Mouse (Mus musculus) hindbrain, embryonic 10.5 days (tissue): ENCODE measurements around the gene Necab3. TPM values are rescaled to one million over a fixed set of nuclear protein-coding genes. Genes with fewer than 3 reads are reported as not detected.

Experiments used
- DNase-seq: peaks from one replicate; pipeline ENCODE4 v3.0.0-alpha.2; 2017; ENCODE audit warnings: low spot score
- H3K27ac ChIP-seq: fragments of 300-500 bp; sonication (generic); 2 replicates; pipeline ENCODE4 v1.5.1; 2016; ENCODE audit warnings: mild to moderate bottlenecking, moderate library complexity
- H3K27me3 ChIP-seq: fragments of 300-500 bp; sonication (generic); 2 replicates; pipeline ENCODE4 v1.6.1; 2016; ENCODE audit warnings: mild to moderate bottlenecking; ENCODE audit not compliant: poor library complexity, insufficient read depth, severe bottlenecking
- H3K36me3 ChIP-seq: fragments of 300-500 bp; sonication (generic); 2 replicates; pipeline ENCODE4 v1.6.1; 2016; ENCODE audit warnings: mild to moderate bottlenecking, moderate library complexity
- H3K4me1 ChIP-seq: fragments of 300-500 bp; sonication (generic); replicated peaks from 2 replicates; pipeline ENCODE4 v1.6.1; 2016; ENCODE audit warnings: mild to moderate bottlenecking
- H3K4me3 ChIP-seq: fragments of 300-500 bp; sonication (generic); 2 replicates; pipeline ENCODE4 v1.5.1; 2016; ENCODE audit warnings: mild to moderate bottlenecking, moderate library complexity
- H3K9me3 ChIP-seq: fragments of 300-500 bp; sonication (generic); 2 replicates; pipeline ENCODE4 v1.6.1; 2016; ENCODE audit warnings: mild to moderate bottlenecking, moderate library complexity
- WGBS: fragments of 180-500 bp; shearing (Covaris S2); methylation state at CpG from one replicate; pipeline ENCODE4 v1.1.7; 2016; 5-methylcytosine and 5-hydroxymethylcytosine counted together
- polyA plus RNA-seq: library from polyadenylated mRNA; unstranded; fragments of >200 nt; fragmentation: Nextera tagmentation; extraction: Ambion mirVana; gene quantifications from 2 replicates; pipeline ENCODE4 v1.2.1, GENCODE M21; 2016

The Necab3 gene
- polyA plus RNA-seq, result 9.8 and 16.0 TPM in 2 replicates

- H3K36me3 ChIP-seq, result peaks cover 61% of the 10 kb centered on the region
- H3K4me1 ChIP-seq, result peaks cover 57% of the 10 kb centered on the region
- DNase-seq, result peak; percentile 63
- H3K9me3 ChIP-seq, result no peaks in the 10 kb centered on the region
- peak within 1 kb of the TSS; percentile 85 for H3K27ac ChIP-seq
- peak within 1 kb of the TSS; percentile 52 for H3K4me3 ChIP-seq
- WGBS, result 3% methylated on average over 34 of the region's 34 CpGs
- peaks cover 10% of the 10 kb centered on the region for H3K27me3 ChIP-seq
These were observed at the start of gene Necab3 for GRCm38 (mm10) chr2:154558264-154559039. TSS of gene Necab3 (minus strand) at chr2:154558890.

GRCm38 (mm10) chr2:154606965-154607364 is 48.3 kb upstream of the Necab3 start:
- Histone ChIP-seq H3K36me3 (no peaks in the 10 kb centered on the region), H3K4me3 (no peak overlapping the region), H3K9me3 (no peaks in the 10 kb centered on the region), H3K27ac (no peak overlapping the region), H3K4me1 (peaks cover 31% of the 10 kb centered on the region), H3K27me3 (0 out of 2 replicates have a peak, but pooled peaks cover 5% of the 10 kb centered on the region)
- DNase-seq, result no peak
- WGBS, result 84% methylated on average over 1 of the region's 1 CpGs

- Histone ChIP-seq H3K4me1 (peaks cover 23% of the 10 kb centered on the region), H3K36me3 (no peaks in the 10 kb centered on the region), H3K27ac (no peak overlapping the region), H3K4me3 (peak overlapping the region; percentile 69), H3K27me3 (0 out of 2 replicates have a peak, but pooled peaks cover 5% of the 10 kb centered on the region), H3K9me3 (no peaks in the 10 kb centered on the region)
- 48% methylated on average over 7 of the region's 7 CpGs for WGBS
- DNase-seq, result no peak
These were observed 45.5 kb upstream of the Necab3 start for GRCm38 (mm10) chr2:154604156-154604555.

- Histone ChIP-seq H3K36me3 (no peaks in the 10 kb centered on the region), H3K27me3 (0 out of 2 replicates have a peak, but pooled peaks cover 5% of the 10 kb centered on the region), H3K27ac (peak within 1 kb of the TSS; percentile 87), H3K9me3 (no peaks in the 10 kb centered on the region), H3K4me3 (peak within 1 kb of the TSS; percentile 69), H3K4me1 (peaks cover 23% of the 10 kb centered on the region)
- 2% methylated on average over 13 of the region's 13 CpGs for WGBS
- DNase-seq, result peak; percentile 95
These were observed 45.0 kb upstream of the Necab3 start, which contains the start of gene Pxmp4 for GRCm38 (mm10) chr2:154603638-154604153. TSS of gene Pxmp4 (minus strand) at chr2:154603708.

- Histone ChIP-seq H3K27me3 (0 out of 2 replicates have a peak, but pooled peaks cover 5% of the 10 kb centered on the region), H3K4me1 (peaks cover 23% of the 10 kb centered on the region), H3K36me3 (no peaks in the 10 kb centered on the region), H3K9me3 (no peaks in the 10 kb centered on the region), H3K4me3 (peak overlapping the region; percentile 69), H3K27ac (peak overlapping the region; percentile 87)
- WGBS, result 19% methylated on average over 22 of the region's 22 CpGs
- no peak for DNase-seq
These were observed 44.4 kb upstream of the Necab3 start for GRCm38 (mm10) chr2:154603007-154603637.

GRCm38 (mm10) chr2:154601324-154601723 is 42.6 kb upstream of the Necab3 start:
- Histone ChIP-seq H3K36me3 (no peaks in the 10 kb centered on the region), H3K27ac (no peak overlapping the region), H3K4me1 (peaks cover 23% of the 10 kb centered on the region), H3K9me3 (no peaks in the 10 kb centered on the region), H3K27me3 (no peaks in the 10 kb centered on the region), H3K4me3 (no peak overlapping the region)
- WGBS, result 77% methylated on average over 3 of the region's 3 CpGs
- DNase-seq, result no peak

GRCm38 (mm10) chr2:154600586-154600985 is 41.9 kb upstream of the Necab3 start:
- 72% methylated on average over 6 of the region's 6 CpGs for WGBS
- Histone ChIP-seq H3K4me1 (peaks cover 20% of the 10 kb centered on the region), H3K4me3 (no peak overlapping the region), H3K9me3 (no peaks in the 10 kb centered on the region), H3K27ac (no peak overlapping the region), H3K36me3 (no peaks in the 10 kb centered on the region), H3K27me3 (no peaks in the 10 kb centered on the region)
- DNase-seq, result no peak

- no peak for DNase-seq
- no peaks in the 10 kb centered on the region for H3K27me3 ChIP-seq
- H3K9me3 ChIP-seq, result no peaks in the 10 kb centered on the region
- no peak overlapping the region for H3K4me3 ChIP-seq
- peaks cover 13% of the 10 kb centered on the region; the same call in 1 of the 2 replicates for H3K36me3 ChIP-seq
- no peak overlapping the region for H3K27ac ChIP-seq
- no peaks in the 10 kb centered on the region for H3K4me1 ChIP-seq
- 87% methylated on average over 3 of the region's 3 CpGs for WGBS
These were observed 38.7 kb upstream of the Necab3 start for GRCm38 (mm10) chr2:154597399-154597798.

- no peaks in the 10 kb centered on the region for H3K9me3 ChIP-seq
- no peaks in the 10 kb centered on the region for H3K4me1 ChIP-seq
- 84% methylated on average over 5 of the region's 5 CpGs for WGBS
- H3K36me3 ChIP-seq, result peaks cover 13% of the 10 kb centered on the region; the same call in 1 of the 2 replicates
- DNase-seq, result no peak
- H3K4me3 ChIP-seq, result no peak overlapping the region
- H3K27me3 ChIP-seq, result no peaks in the 10 kb centered on the region
- no peak overlapping the region for H3K27ac ChIP-seq
These were observed 37.1 kb upstream of the Necab3 start for GRCm38 (mm10) chr2:154595775-154596174.

- Histone ChIP-seq H3K27ac (no peak overlapping the region), H3K9me3 (no peaks in the 10 kb centered on the region), H3K4me1 (no peaks in the 10 kb centered on the region), H3K4me3 (no peak overlapping the region), H3K36me3 (peaks cover 13% of the 10 kb centered on the region; the same call in 1 of the 2 replicates), H3K27me3 (no peaks in the 10 kb centered on the region)
- WGBS, result 71% methylated on average over 3 of the region's 3 CpGs
- DNase-seq, result no peak
These were observed 34.3 kb upstream of the Necab3 start for GRCm38 (mm10) chr2:154593025-154593424.

GRCm38 (mm10) chr2:154591239-154591638 is 32.5 kb upstream of the Necab3 start:
- no peak overlapping the region for H3K27ac ChIP-seq
- H3K36me3 ChIP-seq, result peaks cover 16% of the 10 kb centered on the region; the same call in 1 of the 2 replicates
- no peaks in the 10 kb centered on the region for H3K9me3 ChIP-seq
- H3K4me1 ChIP-seq, result no peaks in the 10 kb centered on the region
- WGBS, result 86% methylated on average over 3 of the region's 3 CpGs
- no peak for DNase-seq
- no peaks in the 10 kb centered on the region for H3K27me3 ChIP-seq
- H3K4me3 ChIP-seq, result no peak overlapping the region

GRCm38 (mm10) chr2:154589051-154589450 is 30.4 kb upstream of the Necab3 start:
- Histone ChIP-seq H3K36me3 (peaks cover 14% of the 10 kb centered on the region; the same call in 1 of the 2 replicates), H3K9me3 (no peaks in the 10 kb centered on the region), H3K27me3 (no peaks in the 10 kb centered on the region), H3K4me1 (peaks cover 19% of the 10 kb centered on the region), H3K4me3 (no peak overlapping the region), H3K27ac (no peak overlapping the region)
- DNase-seq, result no peak
- 81% methylated on average over 4 of the region's 4 CpGs for WGBS

GRCm38 (mm10) chr2:154586405-154586804 is 27.7 kb upstream of the Necab3 start:
- 68% methylated on average over 5 of the region's 5 CpGs for WGBS
- Histone ChIP-seq H3K27ac (no peak overlapping the region), H3K27me3 (no peaks in the 10 kb centered on the region), H3K4me1 (peaks cover 25% of the 10 kb centered on the region), H3K36me3 (peaks cover 3% of the 10 kb centered on the region; the same call in 1 of the 2 replicates), H3K4me3 (no peak overlapping the region), H3K9me3 (no peaks in the 10 kb centered on the region)
- DNase-seq, result peak; percentile 48
